In the genomic region with DNA sequence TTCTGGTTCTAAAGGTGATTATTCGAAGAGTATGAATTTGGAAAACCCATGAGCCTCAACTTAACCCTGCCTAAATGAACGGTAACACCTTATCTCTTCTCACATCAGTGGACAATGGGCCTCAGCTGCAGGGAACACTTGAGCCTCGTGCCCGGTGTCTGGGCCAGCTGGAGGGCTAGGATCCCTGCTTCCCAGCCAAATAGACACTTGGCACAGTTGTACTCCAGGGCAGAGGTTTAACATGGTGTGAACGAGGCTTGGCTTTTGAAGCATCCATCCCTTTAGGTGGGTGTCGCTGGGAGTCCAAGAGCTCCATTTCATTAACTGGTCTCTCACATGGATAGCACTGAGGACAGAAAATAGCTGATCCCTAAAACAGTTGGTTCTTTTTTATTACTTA, we compare ENCODE assay signal across 21 mouse cellular contexts.
DNase-seq lines count a peak whose midpoint lies in the region; ATAC-seq and TF ChIP-seq lines count a peak whose summit lies in the region.
"Had no signal": no experiment of that assay in that cellular context is flagged by ENCODE, and none has a peak within 500 bp of the region (broad histone marks: within the 10 kb centered on the region; RNA-seq: fewer than 3 reads in every experiment).

No protein-coding gene starts in this region.

- WGBS in cerebellum, adult 2 months, result 40% methylated on average over 6 of the region's 6 CpGs
- 61% methylated on average over 6 of the region's 6 CpGs for WGBS in hindbrain, embryonic 15.5 days
- 64% methylated on average over 6 of the region's 6 CpGs for WGBS in hindbrain, embryonic 14.5 days
- 62% methylated on average over 6 of the region's 6 CpGs for WGBS in midbrain, postnatal 0 days
- WGBS in midbrain, embryonic 11.5 days, result 78% methylated on average over 6 of the region's 6 CpGs

- no peaks in the 10 kb centered on the region for H3K9me3 ChIP-seq in hindbrain, embryonic 15.5 days
- no peaks in the 10 kb centered on the region for H3K9me3 ChIP-seq in hindbrain, embryonic 14.5 days (ENCODE audit: control insufficient read depth, low read length)
- no peaks in the 10 kb centered on the region for H3K9me3 ChIP-seq in midbrain, postnatal 0 days (ENCODE audit: low read length)
- no peaks in the 10 kb centered on the region for H3K9me3 ChIP-seq in midbrain, embryonic 11.5 days (ENCODE audit: control insufficient read depth, low read length)
- H3K9me3 ChIP-seq: embryonic facial prominence, embryonic 15.5 days; heart, embryonic 13.5 days had no signal

- TF ChIP-seq CTCF in cerebellum, adult 2 months (IDR thresholded peaks at IDR 0.05; ENCODE audit: borderline replicate concordance, insufficient read depth, low read depth, low read length), result no peak
- TF ChIP-seq CTCF in midbrain, postnatal 0 days (IDR thresholded peaks at IDR 0.05), result no peak

- H3K27me3 ChIP-seq in cerebellum, adult 2 months (ENCODE audit: control insufficient read depth, insufficient read depth, low read length), result no peaks in the 10 kb centered on the region
- H3K27me3 ChIP-seq in hindbrain, embryonic 15.5 days, result no peaks in the 10 kb centered on the region
- H3K27me3 ChIP-seq in hindbrain, embryonic 14.5 days (ENCODE audit: control insufficient read depth, insufficient read depth, low read length), result no peaks in the 10 kb centered on the region
- no peaks in the 10 kb centered on the region for H3K27me3 ChIP-seq in midbrain, postnatal 0 days (ENCODE audit: insufficient read depth, low read length)
- no peaks in the 10 kb centered on the region for H3K27me3 ChIP-seq in midbrain, embryonic 11.5 days (ENCODE audit: control insufficient read depth, insufficient read depth, low read length)
- no peaks in the 10 kb centered on the region for H3K27me3 ChIP-seq in myocyte (ENCODE audit: control insufficient read depth, insufficient read depth, insufficient read length)
- H3K27me3 ChIP-seq: embryonic facial prominence, embryonic 15.5 days; heart, embryonic 13.5 days had no signal

- H3K79me2 ChIP-seq in myocyte (ENCODE audit: control insufficient read depth, insufficient read depth), result no peaks in the 10 kb centered on the region

- no peak overlapping the region for H3K4me2 ChIP-seq in hindbrain, embryonic 15.5 days
- H3K4me2 ChIP-seq in hindbrain, embryonic 14.5 days (replicated peaks), result no peak overlapping the region
- H3K4me2 ChIP-seq in midbrain, postnatal 0 days (ENCODE audit: low read depth, low read length, poor library complexity, severe bottlenecking), result no peak overlapping the region
- H3K4me2 ChIP-seq in midbrain, embryonic 11.5 days, result no peak overlapping the region
- H3K4me2 ChIP-seq in myocyte (ENCODE audit: low read depth), result no peak overlapping the region
- H3K4me2 ChIP-seq: embryonic facial prominence, embryonic 15.5 days; heart, embryonic 13.5 days had no signal

- no peak overlapping the region for H3ac ChIP-seq in myocyte (ENCODE audit: control insufficient read depth, insufficient read length)

- H3K4me1 ChIP-seq in cerebellum, adult 2 months (ENCODE audit: control insufficient read depth, insufficient read depth, low read length), result no peaks in the 10 kb centered on the region
- no peaks in the 10 kb centered on the region for H3K4me1 ChIP-seq in hindbrain, embryonic 15.5 days (replicated peaks)
- no peaks in the 10 kb centered on the region for H3K4me1 ChIP-seq in hindbrain, embryonic 14.5 days (replicated peaks; ENCODE audit: control insufficient read depth, insufficient read depth, low read length)
- no peaks in the 10 kb centered on the region for H3K4me1 ChIP-seq in midbrain, postnatal 0 days (ENCODE audit: insufficient read depth, low read length)
- H3K4me1 ChIP-seq in midbrain, embryonic 11.5 days (ENCODE audit: control insufficient read depth, insufficient read depth, low read length), result no peaks in the 10 kb centered on the region
- H3K4me1 ChIP-seq: embryonic facial prominence, embryonic 15.5 days; heart, embryonic 13.5 days had no signal

- no peak overlapping the region for H3K4me3 ChIP-seq in cerebellum, adult 2 months (replicated peaks; ENCODE audit: insufficient read depth, low read depth, low read length)
- H3K4me3 ChIP-seq in hindbrain, embryonic 15.5 days, result no peak overlapping the region
- H3K4me3 ChIP-seq in hindbrain, embryonic 14.5 days (replicated peaks; ENCODE audit: low read length), result no peak overlapping the region
- no peak overlapping the region for H3K4me3 ChIP-seq in midbrain, postnatal 0 days (ENCODE audit: low read depth, low read length)
- no peak overlapping the region for H3K4me3 ChIP-seq in midbrain, embryonic 11.5 days (ENCODE audit: low read depth, low read length)
- no peak overlapping the region for H3K4me3 ChIP-seq in myocyte
- H3K4me3 ChIP-seq: embryonic facial prominence, embryonic 15.5 days; erythroblast, embryonic 14.5 days; heart, embryonic 13.5 days had no signal

- H3K9ac ChIP-seq in hindbrain, embryonic 15.5 days, result no peak overlapping the region
- no peak overlapping the region for H3K9ac ChIP-seq in hindbrain, embryonic 14.5 days
- no peak overlapping the region for H3K9ac ChIP-seq in midbrain, postnatal 0 days (replicated peaks; ENCODE audit: low read length, poor library complexity, severe bottlenecking)
- no peak overlapping the region for H3K9ac ChIP-seq in midbrain, embryonic 11.5 days (ENCODE audit: low read length)
- H3K9ac ChIP-seq: embryonic facial prominence, embryonic 15.5 days; heart, embryonic 13.5 days had no signal

- TF ChIP-seq POLR2A in cerebellum, adult 2 months (IDR thresholded peaks at IDR 0.05; ENCODE audit: borderline replicate concordance, insufficient read depth, low read length), result no peak
- TF ChIP-seq POLR2A in myocyte (IDR thresholded peaks at IDR 0.05; ENCODE audit: insufficient read length, low read depth), result no peak

- H3K27ac ChIP-seq in cerebellum, adult 2 months (ENCODE audit: insufficient read depth, low read length), result no peak overlapping the region
- no peak overlapping the region for H3K27ac ChIP-seq in hindbrain, embryonic 15.5 days (replicated peaks)
- no peak overlapping the region for H3K27ac ChIP-seq in hindbrain, embryonic 14.5 days
- no peak overlapping the region for H3K27ac ChIP-seq in midbrain, postnatal 0 days (ENCODE audit: low read depth, low read length)
- no peak overlapping the region for H3K27ac ChIP-seq in midbrain, embryonic 11.5 days (ENCODE audit: low read depth, low read length)
- H3K27ac ChIP-seq: embryonic facial prominence, embryonic 15.5 days; heart, embryonic 13.5 days had no signal

- DNase-seq in cerebellum, postnatal 14 days, result peak; percentile 50 to 63
- DNase-seq in cerebellum, adult 2 months, result no peak
- no peak for DNase-seq in hindbrain, embryonic 14.5 days (ENCODE audit: low spot score)
- peak; percentile 65 for DNase-seq in midbrain, postnatal 0 days (ENCODE audit: low spot score)
- no peak for DNase-seq in midbrain, embryonic 11.5 days (ENCODE audit: low spot score, missing footprints)
- no peak for DNase-seq in kidney, adult 8-10 months
- DNase-seq: adrenal gland, adult 8-10 months; adrenal gland, postnatal 36 days; cerebellum, adult 11 months; cerebellum, adult 9-11 months; embryo, embryonic 11 days; gastrocnemius, postnatal 36 days; heart, adult 11 months; kidney, adult 2 months had no signal

- ATAC-seq in hindbrain, embryonic 15.5 days (ENCODE audit: low FRiP score, low read depth), result 0 out of 2 replicates have a peak, but pooled peaks have one; percentile 59
- no peak for ATAC-seq in hindbrain, embryonic 14.5 days (ENCODE audit: low FRiP score)
- no peak for ATAC-seq in midbrain, postnatal 0 days (ENCODE audit: low FRiP score)
- no peak for ATAC-seq in midbrain, embryonic 11.5 days (ENCODE audit: low FRiP score)
- ATAC-seq: intestine, embryonic 16.5 days; Patski had no signal

- no peaks in the 10 kb centered on the region for H3K36me3 ChIP-seq in hindbrain, embryonic 15.5 days
- no peaks in the 10 kb centered on the region for H3K36me3 ChIP-seq in hindbrain, embryonic 14.5 days (replicated peaks; ENCODE audit: control insufficient read depth, insufficient read depth)
- no peaks in the 10 kb centered on the region for H3K36me3 ChIP-seq in midbrain, postnatal 0 days (ENCODE audit: insufficient read depth, low read length)
- H3K36me3 ChIP-seq in midbrain, embryonic 11.5 days (ENCODE audit: control insufficient read depth, insufficient read depth, low read length), result no peaks in the 10 kb centered on the region
- H3K36me3 ChIP-seq in myocyte (ENCODE audit: control insufficient read depth, insufficient read depth), result no peaks in the 10 kb centered on the region
- H3K36me3 ChIP-seq: embryonic facial prominence, embryonic 15.5 days; heart, embryonic 13.5 days had no signal

TF ChIP-seq in myocyte, 11 proteins besides CTCF, POLR2A, EP300 and RAD21:
- no peak for TF ChIP-seq TCF3 (IDR thresholded peaks at IDR 0.05; ENCODE audit: insufficient read length, low read depth)
- TF ChIP-seq MYOG (IDR thresholded peaks at IDR 0.05; ENCODE audit: control insufficient read depth in 1 of 3, insufficient read depth in 1 of 3, insufficient read length in 2 of 3, low read depth in 2 of 3), result peak in 2 of 3 experiments; percentile 16 to 72

Comparison
In these comparisons a context has a peak if more than half of its experiments do, and no peak if none do; other contexts are left out.
1. DNase-seq: peak in cerebellum, postnatal 14 days (2 of 2) and midbrain, postnatal 0 days (single experiment); none in cerebellum, adult 2 months (0 of 2), hindbrain, embryonic 14.5 days (single experiment), midbrain, embryonic 11.5 days (single experiment) and kidney, adult 8-10 months (0 of 2).